Mouse (Mus musculus) liver, embryonic 11.5 days (tissue): Measurements from ENCODE around the gene Esp22. TPM values are rescaled to one million over a fixed set of nuclear protein-coding genes. Genes with fewer than 3 reads are reported as not detected.
"Not testable (repeated sequence)": the region's sequence is repeated elsewhere in the genome, so short reads cannot be mapped to it uniquely, and the experiment has no call there.

Source experiments
- ATAC-seq: fragments of 200-750 bp; cut with Nextera tagmentation; replicated peaks from 2 replicates; pipeline ENCODE4 v1.8.0; 2017; ENCODE audit warnings: moderate number of reproducible peaks, mild to moderate bottlenecking, moderate TSS enrichment, moderate library complexity; ENCODE audit not compliant: low FRiP score
- DNase-seq: peaks from one replicate; pipeline ENCODE4 v3.0.0-alpha.2; 2017; ENCODE audit warnings: low spot score
- H3K27ac ChIP-seq: fragments of 300-500 bp; sonication (generic); 2 replicates; pipeline ENCODE4 v1.5.1; 2014; ENCODE audit warnings: mild to moderate bottlenecking, low read depth, low read length, control low read depth
- H3K27me3 ChIP-seq: fragments of 300-500 bp; sonication (generic); replicated peaks from 2 replicates; pipeline ENCODE4 v1.6.1; 2014; ENCODE audit warnings: low read length, mixed read lengths; ENCODE audit not compliant: control insufficient read depth, insufficient read depth
- H3K36me3 ChIP-seq: fragments of 300-500 bp; sonication (generic); 2 replicates; pipeline ENCODE4 v1.6.1; 2014; ENCODE audit warnings: mild to moderate bottlenecking, low read length, moderate library complexity, mixed read lengths; ENCODE audit not compliant: control insufficient read depth, insufficient read depth
- H3K4me1 ChIP-seq: fragments of 300-500 bp; sonication (generic); replicated peaks from 2 replicates; pipeline ENCODE4 v1.6.1; 2014; ENCODE audit warnings: low read length, mixed read lengths; ENCODE audit not compliant: control insufficient read depth, insufficient read depth
- H3K4me2 ChIP-seq: fragments of 300-500 bp; sonication (generic); 2 replicates; pipeline ENCODE4 v1.6.1; 2014; ENCODE audit warnings: mild to moderate bottlenecking, control low read depth, moderate library complexity
- H3K4me3 ChIP-seq: fragments of 300-500 bp; sonication (generic); 2 replicates; pipeline ENCODE4 v1.5.1; 2014; ENCODE audit warnings: low read depth, low read length, control low read depth
- H3K9ac ChIP-seq: fragments of 300-500 bp; sonication (generic); 2 replicates; pipeline ENCODE4 v1.6.1; 2014; ENCODE audit warnings: low read depth, low read length, control low read depth
- H3K9me3 ChIP-seq: fragments of 300-500 bp; sonication (generic); 2 replicates; pipeline ENCODE4 v1.6.1; 2016; ENCODE audit warnings: low read length, inconsistent platforms, mixed read lengths; ENCODE audit not compliant: control insufficient read depth
- WGBS: fragments of 180-500 bp; shearing (Covaris S2); extraction: QIAGEN DNeasy Blood & Tissue Kit; methylation state at CpG from one replicate; pipeline ENCODE4 v1.1.7; 2014; 5-methylcytosine and 5-hydroxymethylcytosine counted together
- polyA plus RNA-seq: library from polyadenylated mRNA; unstranded; fragments of >200 nt; fragmentation: Nextera tagmentation; extraction: Ambion mirVana; gene quantifications from 2 replicates; pipeline ENCODE4 v1.2.1, GENCODE M21; 2014

Gene Esp22
- polyA plus RNA-seq: not detected in 2 replicates

- DNase-seq (no peak), ATAC-seq (no peak)
- Histone ChIP-seq H3K27ac (no peak within 1 kb of the TSS), H3K4me2 (no peak within 1 kb of the TSS), H3K9ac (no peak within 1 kb of the TSS), H3K36me3 (no peaks in the 10 kb centered on the region), H3K9me3 (no peaks in the 10 kb centered on the region), H3K4me3 (no peak within 1 kb of the TSS), H3K4me1 (no peaks in the 10 kb centered on the region), H3K27me3 (no peaks in the 10 kb centered on the region)
- 87% methylated on average over 1 of the region's 1 CpGs for WGBS
Measured at GRCm38 (mm10) chr17:39095034-39095433, at the start of gene Esp22. Esp22 (plus strand) TSS chr17:39095334.

GRCm38 (mm10) chr17:39063641-39064040 lies 31.5 kb upstream of the Esp22 start:
- Histone ChIP-seq H3K9me3 (peaks cover 3% of the 10 kb centered on the region; the same call in 1 of the 2 replicates), H3K36me3 (no peaks in the 10 kb centered on the region), H3K27me3 (no peaks in the 10 kb centered on the region), H3K9ac (no peak overlapping the region), H3K4me3 (no peak overlapping the region), H3K4me2 (no peak overlapping the region), H3K4me1 (no peaks in the 10 kb centered on the region), H3K27ac (no peak overlapping the region)
- no peak for ATAC-seq
- DNase-seq: no peak

DNA sequence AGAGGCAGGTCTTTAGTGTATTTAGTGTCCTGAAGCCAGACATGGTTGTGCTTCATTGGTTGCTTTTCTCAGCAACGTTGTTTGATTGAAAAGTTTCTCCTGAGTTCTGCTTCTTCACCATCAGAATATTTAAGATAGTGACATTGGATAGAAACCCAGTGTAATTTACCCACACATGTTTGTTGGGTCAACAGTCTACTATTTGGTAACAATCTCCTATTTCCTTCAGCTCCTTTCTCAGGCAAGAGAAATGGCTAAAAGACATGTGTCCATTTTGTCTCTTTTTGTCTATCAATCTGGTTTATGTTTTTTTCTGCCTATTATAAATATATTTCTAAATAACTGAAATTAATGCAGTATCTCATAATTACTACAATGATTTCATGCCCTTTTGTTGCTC lies 18.2 kb upstream of the Esp22 start, which contains the start of gene Esp23:
Gene Esp23 (minus strand): TSS at position 101 of the 400 bp plus-strand sequence.
- ATAC-seq (no peak), DNase-seq (no peak)
- H3K9me3 ChIP-seq: peaks cover 9% of the 10 kb centered on the region
- no peaks in the 10 kb centered on the region for H3K36me3 ChIP-seq
- H3K4me2 ChIP-seq: no peak within 1 kb of the TSS
- H3K27me3 ChIP-seq: no peaks in the 10 kb centered on the region
- WGBS: 44% methylated on average over 1 of the region's 1 CpGs
- no peak within 1 kb of the TSS for H3K9ac ChIP-seq
- H3K4me1 ChIP-seq: no peaks in the 10 kb centered on the region
- no peak within 1 kb of the TSS for H3K27ac ChIP-seq
- no peak within 1 kb of the TSS for H3K4me3 ChIP-seq

- not testable (repeated sequence) for H3K9me3 ChIP-seq, DNase-seq, H3K27me3 ChIP-seq, H3K9ac ChIP-seq, H3K4me3 ChIP-seq, ATAC-seq, H3K27ac ChIP-seq, H3K4me2 ChIP-seq, H3K4me1 ChIP-seq, H3K36me3 ChIP-seq
- WGBS: 65% methylated on average over 11 of the region's 11 CpGs
Measured at GRCm38 (mm10) chr17:39107126-39107525, 12.0 kb downstream of the Esp22 start.

DNA sequence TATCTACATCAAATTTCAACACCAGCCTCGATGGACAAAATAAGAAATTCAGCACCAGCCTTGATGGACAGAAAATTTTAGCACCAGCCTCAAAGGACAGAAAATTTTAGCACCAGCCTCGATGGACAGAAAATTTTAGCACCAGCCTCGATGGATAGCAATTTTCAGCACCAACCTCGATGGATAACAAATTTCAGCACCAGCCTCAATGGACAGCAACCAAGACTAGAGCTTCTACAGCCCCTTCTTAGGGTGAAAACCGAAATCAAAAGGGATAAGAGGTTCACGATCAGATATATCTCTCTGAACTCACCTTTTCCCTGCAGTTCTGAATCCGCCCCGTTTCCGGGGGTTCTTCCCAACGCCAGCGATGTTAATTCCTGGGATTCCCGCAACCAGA lies 34.0 kb downstream of the Esp22 start:
- not testable (repeated sequence) for H3K4me3 ChIP-seq, H3K27ac ChIP-seq, H3K9me3 ChIP-seq, DNase-seq, H3K27me3 ChIP-seq, H3K4me1 ChIP-seq, H3K9ac ChIP-seq, H3K4me2 ChIP-seq, H3K36me3 ChIP-seq, ATAC-seq
- 65% methylated on average over 12 of the region's 12 CpGs for WGBS

Other genes with a start within 250 kb of the Esp22 start
- not detected in 2 replicates for gene Esp24, start 58.6 kb upstream of the Esp22 start, polyA plus RNA-seq
- not detected in 2 replicates for gene Gm21903, start 52.0 kb upstream of the Esp22 start, polyA plus RNA-seq
- not detected in 2 replicates for gene Esp23, start 18.3 kb upstream of the Esp22 start, polyA plus RNA-seq